Mouse (Mus musculus) kidney, adult 2 months (tissue): ENCODE data around the gene Lad1.

Source experiments
- CTCF ChIP-seq: fragments of 200-500 bp; conservative IDR thresholded peaks from 2 replicates; pipeline ENCODE4 v1.5.1; 2011; ENCODE audit warnings: low read depth, mild to moderate bottlenecking, control low read depth, low read length, moderate library complexity, mixed read lengths; ENCODE audit not compliant: insufficient read depth, insufficient read length
- POLR2A ChIP-seq: fragments of 200-500 bp; IDR thresholded peaks from one replicate; pipeline ENCODE4 v1.6.1; 2011; ENCODE audit warnings: low read depth, low read length, control low read depth

DNA sequence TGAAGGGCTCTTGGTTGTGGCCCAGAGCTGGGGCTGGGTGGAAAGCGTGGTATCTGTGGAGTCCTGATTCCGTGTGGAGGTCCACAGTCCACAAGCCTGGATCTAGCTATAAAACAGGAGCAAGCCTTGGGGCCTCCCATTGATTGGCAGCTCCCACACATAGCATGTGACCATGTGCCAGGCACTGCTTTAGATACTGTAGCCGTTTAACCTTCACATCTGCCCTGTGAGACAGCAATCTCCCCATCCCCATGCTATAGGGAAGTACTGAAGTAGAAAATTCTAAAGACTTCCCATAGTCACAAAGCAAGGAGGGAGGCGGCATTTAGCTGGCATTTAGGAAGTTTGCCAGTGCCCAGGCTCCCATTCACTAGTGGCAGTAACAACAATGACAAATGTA is 5.3 kb upstream of the Lad1 start:
- no peak for TF ChIP-seq CTCF
- no peak for TF ChIP-seq POLR2A
